Mouse (Mus musculus) C2C12 (cell line): Measurements from ENCODE around the gene Ciao2a.

ENCODE experiments used
- CEBPB ChIP-seq: IDR thresholded peaks from one replicate; pipeline ENCODE4 v1.6.1; 2011; ENCODE audit warnings: low read depth, mild to moderate bottlenecking, control low read depth, moderate library complexity
- CTCF ChIP-seq: IDR thresholded peaks from one replicate; pipeline ENCODE4 v1.5.1; 2011; ENCODE audit not compliant: control insufficient read depth, insufficient read depth, insufficient read length
- FOSL1 ChIP-seq: IDR thresholded peaks from one replicate; pipeline ENCODE4 v1.8.0; 2011; ENCODE audit warnings: mild to moderate bottlenecking, low read length; ENCODE audit not compliant: poor library complexity, insufficient read depth, severe bottlenecking
- MAX ChIP-seq: IDR thresholded peaks from one replicate; pipeline ENCODE4 v1.6.1; 2011; ENCODE audit warnings: mild to moderate bottlenecking, control low read depth
- MYOD1 ChIP-seq: IDR thresholded peaks from one replicate; pipeline ENCODE4 v1.6.1; 2011; ENCODE audit warnings: low read depth; ENCODE audit not compliant: control insufficient read depth, insufficient read length
- MYOG ChIP-seq: IDR thresholded peaks from one replicate; pipeline ENCODE4 v1.6.1; 2011; ENCODE audit not compliant: control insufficient read depth, insufficient read length; ENCODE audit errors: extremely low read depth
- USF1 ChIP-seq: IDR thresholded peaks from one replicate; pipeline ENCODE4 v1.6.1; 2011; ENCODE audit warnings: low read depth, mild to moderate bottlenecking, control low read depth, moderate library complexity

GRCm38 (mm10) chr9:66091327-66092231 lies 34.8 kb upstream of the Ciao2a start:
- TF ChIP-seq CTCF (no peak), MAX (no peak), MYOD1 (no peak), USF1 (no peak), CEBPB (no peak), FOSL1 (no peak), MYOG (no peak)
